Mouse (Mus musculus) liver, embryonic 14.5 days (tissue): ENCODE data around the gene Rpl4.
"Not testable (repeated sequence)": the region's sequence is repeated elsewhere in the genome, so short reads cannot be mapped to it uniquely, and the experiment has no call there.

ENCODE experiments used
- CTCF ChIP-seq: IDR thresholded peaks from 2 replicates; pipeline ENCODE4 v1.5.1; 2016; ENCODE audit warnings: antibody characterized with exemption, low read depth, control low read depth
- EP300 ChIP-seq: IDR thresholded peaks from 2 replicates; pipeline ENCODE4 v1.6.1; 2016; ENCODE audit warnings: antibody characterized with exemption, low read depth

GRCm38 (mm10) chr9:64198763-64199418 lies 25.7 kb downstream of the Rpl4 start:
- not testable (repeated sequence) for TF ChIP-seq CTCF, EP300
